In the genomic region with DNA sequence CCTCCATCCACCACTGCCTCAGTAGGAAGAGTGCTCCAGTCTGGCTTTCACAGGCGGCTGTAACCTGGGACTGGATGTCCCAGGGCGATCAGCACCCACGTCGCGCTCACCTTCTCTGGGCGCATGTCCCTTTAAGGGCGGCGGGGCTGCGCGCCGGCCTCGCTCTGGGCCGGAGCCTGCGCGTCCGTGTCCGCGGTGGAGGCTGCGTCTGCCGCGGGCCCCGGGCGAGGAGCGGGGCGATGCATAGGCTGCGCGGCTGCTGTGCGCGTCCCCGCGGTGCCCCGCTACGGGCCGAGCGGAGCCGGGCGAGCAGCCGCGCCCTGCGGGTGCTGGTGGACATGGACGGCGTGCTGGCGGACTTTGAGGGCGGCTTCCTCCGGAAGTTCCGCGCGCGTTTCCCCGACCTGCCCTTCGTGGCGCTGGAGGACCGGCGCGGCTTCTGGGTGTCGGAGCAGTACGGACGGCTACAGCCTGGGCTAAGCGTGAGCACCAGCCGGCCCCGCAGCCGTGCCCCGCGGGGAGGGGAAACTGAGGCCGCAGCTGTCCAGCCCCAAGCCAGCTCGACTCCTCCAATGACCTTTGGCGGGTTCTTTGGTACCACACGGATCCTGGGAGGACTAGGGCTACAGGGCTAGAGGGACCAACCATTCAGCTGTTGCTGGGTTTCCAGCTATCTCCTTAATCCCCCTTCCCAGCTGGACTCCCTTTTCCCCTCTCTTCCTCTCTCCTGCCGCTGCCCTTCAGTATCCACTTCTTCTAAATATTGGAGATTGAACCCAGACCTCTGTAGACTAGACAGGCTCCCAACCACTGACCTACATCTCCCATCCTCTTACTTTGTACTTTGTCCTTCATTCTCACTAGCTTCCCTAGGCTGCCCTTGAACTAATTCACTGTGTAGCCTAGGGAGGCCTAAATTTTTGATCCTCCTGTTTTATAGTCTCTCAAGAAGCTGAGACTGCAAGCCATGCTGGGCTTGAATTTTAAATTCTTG, we compare ENCODE assay signal across 8 mouse cellular contexts. TPM values are rescaled to one million over a fixed set of nuclear protein-coding genes. Genes with fewer than 3 reads are reported as not detected.
A peak's percentile ranks its signal among the peaks of the same experiment; 100 is the strongest.
DNase-seq lines count a peak whose midpoint lies in the region; ATAC-seq lines count a peak whose summit lies in the region.

No protein-coding gene starts in this region.

- peak overlapping the region; percentile 77 for H3K4me2 ChIP-seq in embryonic facial prominence, embryonic 13.5 days

- ATAC-seq in embryonic facial prominence, embryonic 13.5 days (ENCODE audit: insufficient number of reproducible peaks, insufficient read depth, low FRiP score, low TSS enrichment, low read depth), result peak; percentile 79

- peak overlapping the region; percentile 92 for H3K9ac ChIP-seq in embryonic facial prominence, embryonic 13.5 days

- H3K27me3 ChIP-seq in embryonic facial prominence, embryonic 13.5 days, result no peaks in the 10 kb centered on the region

- WGBS in embryonic facial prominence, embryonic 13.5 days, result under 1% methylated on average over 69 of the region's 69 CpGs

- peak; percentile 66 for DNase-seq in 3T3-L1 (ENCODE audit: low read depth, low spot score)
- peak; percentile 65 to 68 for DNase-seq in adrenal gland, postnatal 4 days (ENCODE audit: low spot score in 2 of 2)
- DNase-seq in heart, adult 8-10 months (ENCODE audit: low spot score), result peak; percentile 80
- DNase-seq in kidney, adult 9 months, result peak; percentile 78
- peak; percentile 77 for DNase-seq in liver
- DNase-seq in monocyte, adult 2 months (ENCODE audit: low read depth in 1 of 2, low spot score in 2 of 2), result peak; percentile 12 to 36
- DNase-seq in spleen, postnatal 14 days (ENCODE audit: low spot score in 2 of 2), result peak; percentile 53 to 64

- peak overlapping the region; percentile 77 for H3K4me3 ChIP-seq in embryonic facial prominence, embryonic 13.5 days

- H3K36me3 ChIP-seq in embryonic facial prominence, embryonic 13.5 days, result peaks cover 7% of the 10 kb centered on the region; the same call in 1 of the 2 replicates

- peak overlapping the region; percentile 89 for H3K27ac ChIP-seq in embryonic facial prominence, embryonic 13.5 days

- H3K4me1 ChIP-seq in embryonic facial prominence, embryonic 13.5 days, result peaks cover 22% of the 10 kb centered on the region

- H3K9me3 ChIP-seq in embryonic facial prominence, embryonic 13.5 days, result no peaks in the 10 kb centered on the region

RNA-seq across cellular contexts. Expression of gene Cops3, which starts 8.6 kb away (rescaled TPM):
- total RNA-seq in adrenal gland, postnatal 4 days (2021), result 100 to 1,000 TPM; 113 to 118 TPM
- polyA plus RNA-seq in embryonic facial prominence, embryonic 13.5 days (2015; fragmentation: Nextera tagmentation; extraction: Ambion mirVana), result 206 and 210 TPM in 2 replicates
- total RNA-seq in heart, adult 8-10 months (2022), result 10 to 100 TPM; 71.2 to 74.2 (median 72.7) TPM

RNA-seq across cellular contexts. Expression of gene Nt5m, which starts 8.9 kb away (rescaled TPM):
- total RNA-seq in adrenal gland, postnatal 4 days (2021), result 10 to 100 TPM; 33.3 to 37.8 TPM
- 42.6 and 45.9 TPM in 2 replicates for polyA plus RNA-seq in embryonic facial prominence, embryonic 13.5 days (2015; fragmentation: Nextera tagmentation; extraction: Ambion mirVana)
- total RNA-seq in heart, adult 8-10 months (2022), result 10 to 100 TPM; 24.3 to 32.0 (median 26.8) TPM

RNA-seq across cellular contexts. Expression of gene Flcn, which starts 38.4 kb away (rescaled TPM):
- 10 to 100 TPM; 34.5 to 35.7 TPM for total RNA-seq in adrenal gland, postnatal 4 days (2021)
- 34.0 and 37.5 TPM in 2 replicates for polyA plus RNA-seq in embryonic facial prominence, embryonic 13.5 days (2015; fragmentation: Nextera tagmentation; extraction: Ambion mirVana)
- total RNA-seq in heart, adult 8-10 months (2022), result 10 to 100 TPM; 26.7 to 46.9 (median 42.1) TPM

Comparison
In these comparisons a context has a peak if more than half of its experiments do, and no peak if none do; other contexts are left out.
1. Peak in every context shown above with its lines: DNase-seq, ATAC-seq, H3K4me3 ChIP-seq and H3K27ac ChIP-seq.
2. DNase-seq: peak in every context shown above with its lines; median percentile 80 in heart, adult 8-10 months; 78 in kidney, adult 9 months; 77 in liver; 66 in adrenal gland, postnatal 4 days; 66 in 3T3-L1; 58 in spleen, postnatal 14 days; 24 in monocyte, adult 2 months.